Mouse (Mus musculus) cerebellum, adult 8-10 months (tissue): ENCODE data around the gene Chst14.

ENCODE experiments used
- DNase-seq: peaks from one replicate; pipeline ENCODE4 v3.0.0; 2022

The Chst14 gene

DNA sequence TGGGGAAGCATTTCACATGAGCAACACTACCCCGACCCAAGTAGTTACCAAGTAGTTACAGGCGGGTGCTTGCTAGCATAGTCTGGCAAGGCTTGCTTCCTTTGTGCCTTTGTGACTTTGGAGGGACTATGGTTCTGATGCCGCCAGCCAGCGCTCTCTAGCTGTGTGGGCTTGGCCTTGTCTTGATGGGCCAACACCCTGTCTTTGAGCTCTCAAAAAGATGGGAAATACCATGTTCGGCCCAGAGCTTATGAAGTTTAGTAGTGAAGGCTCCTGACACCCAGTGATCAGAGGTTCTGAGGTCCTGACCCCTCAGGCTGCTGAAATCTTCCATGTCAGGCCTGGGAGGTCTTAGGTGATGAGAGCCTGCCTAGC is 20.2 kb upstream of the Chst14 start:
- no peak for DNase-seq

DNA sequence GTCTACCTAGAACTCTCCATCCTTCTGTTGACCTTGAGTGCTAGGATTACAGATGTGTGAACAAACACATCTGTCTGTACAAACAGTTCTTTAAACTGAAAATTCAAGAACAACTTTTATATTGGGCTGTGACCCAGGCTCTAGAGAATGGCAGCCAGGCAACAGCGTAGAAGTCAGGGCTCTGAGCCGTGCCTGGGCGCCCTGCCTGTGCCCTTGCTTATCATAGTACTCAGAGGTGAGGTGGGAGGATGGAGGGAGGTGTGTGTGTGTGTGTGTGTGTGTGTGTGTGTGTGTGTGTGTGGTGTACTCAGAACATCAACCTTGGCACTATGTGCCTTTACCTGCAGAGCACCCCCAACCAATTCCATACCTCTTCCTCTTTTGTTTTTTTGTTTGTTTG is 18.5 kb upstream of the Chst14 start:
- no peak for DNase-seq

- DNase-seq, result no peak
Observed at GRCm38 (mm10) chr2:118909151-118909550, 17.1 kb upstream of the Chst14 start.

DNA sequence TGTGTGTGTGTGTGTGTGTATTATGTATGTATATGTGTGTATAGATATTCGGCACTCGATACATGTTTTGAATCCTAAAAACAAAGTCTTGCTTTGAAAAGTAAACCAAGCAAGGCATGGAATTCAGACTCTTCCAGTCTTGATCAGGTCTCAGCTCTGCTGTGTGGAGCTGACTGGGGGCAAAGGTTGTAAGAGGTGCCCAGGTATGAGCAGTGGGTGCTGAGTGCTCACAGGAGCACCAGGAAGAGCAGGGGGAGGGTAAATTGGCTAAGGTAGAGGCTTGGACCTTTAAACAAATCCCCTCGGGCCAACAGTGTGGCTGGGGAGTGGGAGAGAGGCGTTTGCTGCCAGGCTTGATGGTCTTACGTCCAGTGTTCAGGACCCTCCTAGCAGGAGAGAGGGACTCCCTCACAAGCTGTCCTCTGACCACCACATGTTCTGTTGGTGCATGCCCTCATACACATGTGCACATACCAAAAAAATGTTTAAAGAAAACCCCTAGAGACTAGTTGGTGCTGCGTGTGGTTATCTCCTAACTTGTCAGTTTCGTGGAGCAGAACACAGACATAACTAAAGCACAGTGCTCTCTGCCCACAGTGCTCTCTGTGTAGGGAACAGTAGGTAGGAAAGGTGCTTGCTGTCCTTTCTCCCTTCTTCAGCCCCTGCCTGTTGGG is 15.6 kb upstream of the Chst14 start:
- DNase-seq, result no peak

GRCm38 (mm10) chr2:118912706-118913105 is 13.6 kb upstream of the Chst14 start:
- DNase-seq, result peak; percentile 12

GRCm38 (mm10) chr2:118913551-118914276 is 12.6 kb upstream of the Chst14 start:
- DNase-seq, result peak; percentile 54

- peak; percentile 17 for DNase-seq
Observed at GRCm38 (mm10) chr2:118914685-118915084, 11.6 kb upstream of the Chst14 start.

DNA sequence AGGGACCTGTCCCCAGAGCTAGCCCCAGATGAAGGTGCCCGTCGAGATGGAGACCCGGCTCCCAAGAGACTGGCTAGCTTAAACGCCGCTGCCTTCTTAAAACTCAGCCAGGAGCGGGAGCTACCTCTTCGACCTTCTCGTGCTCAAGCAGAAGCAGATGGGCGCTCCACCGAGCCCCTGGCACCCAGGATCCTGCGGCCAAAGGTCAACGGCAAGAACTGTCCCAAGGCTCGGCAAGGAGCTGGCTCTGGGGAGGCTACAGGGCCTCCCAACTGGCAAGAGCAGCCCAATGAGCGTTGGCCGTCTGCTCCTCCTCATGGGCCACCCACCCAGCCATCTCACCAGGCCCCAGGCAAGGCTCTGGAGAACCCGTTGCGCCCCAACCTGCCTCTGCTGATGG is 9.9 kb upstream of the Chst14 start:
- peak; percentile 13 for DNase-seq

DNA sequence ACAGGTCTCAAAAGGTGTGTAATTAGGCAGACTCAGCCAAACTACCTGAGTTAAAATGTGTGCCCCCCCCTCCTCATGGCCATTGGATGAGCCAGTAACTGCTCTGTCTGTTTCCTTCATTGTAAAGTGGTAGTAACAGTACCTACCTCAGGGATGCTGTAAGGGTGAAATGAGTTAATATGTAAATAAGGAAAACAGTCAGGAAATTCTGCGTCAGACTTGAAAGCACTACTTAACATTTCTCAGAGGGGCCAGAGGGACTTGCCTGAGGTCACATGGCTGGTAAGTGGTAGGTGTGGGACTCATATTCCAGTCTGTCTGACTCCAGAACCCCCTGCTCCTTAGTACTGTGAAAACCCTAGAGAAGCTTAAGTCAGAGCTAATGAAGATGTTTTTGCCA is 7.8 kb upstream of the Chst14 start:
- DNase-seq, result no peak

GRCm38 (mm10) chr2:118920428-118920827 is 5.9 kb upstream of the Chst14 start:
- peak; percentile 18 for DNase-seq

GRCm38 (mm10) chr2:118925952-118926351 is 344 bp upstream of the Chst14 start:
- no peak for DNase-seq

- peak; percentile 17 for DNase-seq
Observed at GRCm38 (mm10) chr2:118926998-118927739, 873 bp downstream of the Chst14 start.

- no peak for DNase-seq
Observed at GRCm38 (mm10) chr2:118941341-118941740, 15.0 kb downstream of the Chst14 start.

DNA sequence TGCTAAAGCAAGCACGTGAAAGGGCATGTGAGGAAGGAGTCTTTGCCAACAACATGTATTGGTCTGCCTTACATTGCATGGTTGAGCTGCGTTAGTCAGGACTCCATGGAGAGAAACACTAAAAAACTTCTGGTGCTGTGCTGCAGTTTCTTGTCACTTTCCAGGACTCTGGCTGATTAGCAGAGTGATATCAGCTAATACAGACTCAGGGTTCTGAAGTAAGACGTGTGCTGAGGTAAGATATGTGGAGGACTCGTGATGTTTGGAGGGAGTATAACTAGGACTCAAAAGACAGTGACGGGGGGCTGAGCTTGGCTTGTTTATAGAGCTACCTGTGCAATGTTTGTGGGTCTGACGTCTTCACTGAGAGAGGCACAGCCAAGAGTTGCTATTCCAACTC is 16.9 kb downstream of the Chst14 start:
- no peak for DNase-seq

DNA sequence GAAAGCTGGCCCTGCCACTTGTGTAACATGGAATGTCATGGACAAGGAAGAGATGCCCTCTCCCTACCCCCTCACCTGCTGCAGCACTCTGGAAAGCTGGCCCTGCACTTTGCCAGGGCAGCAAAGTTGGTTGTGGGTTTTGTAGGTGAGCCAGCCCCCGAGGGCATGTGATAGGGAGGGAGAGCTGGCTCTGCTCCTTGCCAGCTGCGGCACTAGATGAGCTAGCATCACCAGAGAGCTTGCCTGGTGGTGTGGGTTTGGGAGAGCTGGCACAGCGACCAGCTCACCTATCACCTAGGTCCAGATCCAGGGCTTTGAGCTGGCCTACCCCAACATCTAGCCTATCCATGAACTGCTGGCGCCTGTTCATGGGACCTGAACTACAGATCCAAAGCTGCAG is 22.5 kb downstream of the Chst14 start:
- no peak for DNase-seq

DNA sequence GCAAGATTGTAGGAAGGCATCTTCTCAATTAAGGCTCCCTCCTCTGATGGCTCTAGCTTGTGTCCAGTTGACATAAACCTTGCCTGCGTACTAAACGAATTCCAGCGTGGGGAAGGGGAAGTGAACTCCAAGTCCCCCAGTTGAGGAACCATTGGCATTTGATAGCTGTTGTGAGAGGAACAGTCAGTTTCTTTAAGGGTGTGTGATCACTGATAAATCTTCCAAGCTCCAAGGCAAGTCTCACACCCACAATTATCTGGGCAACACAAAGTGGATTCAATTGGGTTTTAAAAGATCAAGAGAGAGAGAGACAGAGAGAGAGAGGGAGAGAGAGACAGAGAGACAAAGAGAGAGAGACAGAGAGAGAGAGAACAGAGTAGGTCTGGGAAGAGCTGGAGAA is 23.4 kb downstream of the Chst14 start:
- DNase-seq, result no peak

DNA sequence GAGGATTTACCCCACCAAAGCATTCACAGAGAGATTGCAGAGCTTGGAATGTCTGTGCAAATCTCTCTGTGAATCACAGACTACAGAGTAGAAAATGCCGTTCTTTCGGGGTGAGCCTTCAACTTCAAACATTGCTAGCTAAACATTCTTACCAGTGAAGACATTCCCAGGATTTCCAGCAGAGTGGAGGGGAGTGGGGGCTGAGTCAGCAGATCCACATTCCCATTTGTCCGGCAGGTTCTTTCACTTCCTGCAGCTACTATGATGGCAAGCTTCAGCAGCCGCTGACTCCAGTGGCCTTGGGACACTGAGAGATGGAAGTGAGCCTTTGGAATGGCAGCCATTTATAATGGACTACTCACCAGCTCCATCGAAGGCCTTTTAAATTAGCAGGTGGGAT is 30.2 kb downstream of the Chst14 start:
- no peak for DNase-seq

- no peak for DNase-seq
Observed at GRCm38 (mm10) chr2:118959644-118960043, 33.3 kb downstream of the Chst14 start.

DNA sequence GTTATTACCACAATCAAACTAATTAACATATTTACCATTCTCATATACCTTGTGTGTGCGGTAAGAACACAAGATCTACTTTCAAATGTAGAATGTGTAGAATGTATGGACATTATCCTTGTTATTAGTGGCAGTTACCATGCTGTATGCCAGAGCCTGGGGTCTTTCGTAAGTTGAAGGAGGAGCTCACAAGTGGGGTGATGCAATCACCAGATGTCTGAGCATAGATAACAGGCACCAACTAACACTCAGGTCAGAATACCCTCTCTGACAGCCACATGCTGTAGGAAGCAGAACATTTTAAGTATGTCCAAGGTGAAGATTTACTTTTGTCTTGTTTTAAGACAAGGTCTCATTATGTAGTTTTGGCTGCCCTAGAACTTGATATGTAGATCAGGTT is 34.1 kb downstream of the Chst14 start:
- DNase-seq, result no peak

DNA sequence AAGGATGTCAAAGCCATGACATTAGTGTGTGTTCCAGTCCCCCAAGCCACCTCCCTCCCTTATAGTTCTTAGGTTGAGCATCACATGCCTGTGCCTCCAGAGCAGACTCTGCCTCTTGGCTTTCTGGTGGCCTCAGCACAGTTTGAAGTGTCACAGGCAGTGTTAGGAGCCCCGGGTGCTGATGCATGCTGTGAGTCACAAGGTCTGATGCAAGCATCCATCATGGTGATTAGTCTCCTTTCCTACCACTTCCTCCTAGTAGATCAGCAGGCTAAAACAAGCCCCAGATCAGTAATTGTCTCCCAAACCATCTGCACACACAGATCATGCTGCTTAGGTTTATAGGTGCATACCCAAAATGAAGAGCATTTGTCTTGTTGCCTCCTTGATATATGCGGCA is 35.2 kb downstream of the Chst14 start:
- DNase-seq, result no peak

DNA sequence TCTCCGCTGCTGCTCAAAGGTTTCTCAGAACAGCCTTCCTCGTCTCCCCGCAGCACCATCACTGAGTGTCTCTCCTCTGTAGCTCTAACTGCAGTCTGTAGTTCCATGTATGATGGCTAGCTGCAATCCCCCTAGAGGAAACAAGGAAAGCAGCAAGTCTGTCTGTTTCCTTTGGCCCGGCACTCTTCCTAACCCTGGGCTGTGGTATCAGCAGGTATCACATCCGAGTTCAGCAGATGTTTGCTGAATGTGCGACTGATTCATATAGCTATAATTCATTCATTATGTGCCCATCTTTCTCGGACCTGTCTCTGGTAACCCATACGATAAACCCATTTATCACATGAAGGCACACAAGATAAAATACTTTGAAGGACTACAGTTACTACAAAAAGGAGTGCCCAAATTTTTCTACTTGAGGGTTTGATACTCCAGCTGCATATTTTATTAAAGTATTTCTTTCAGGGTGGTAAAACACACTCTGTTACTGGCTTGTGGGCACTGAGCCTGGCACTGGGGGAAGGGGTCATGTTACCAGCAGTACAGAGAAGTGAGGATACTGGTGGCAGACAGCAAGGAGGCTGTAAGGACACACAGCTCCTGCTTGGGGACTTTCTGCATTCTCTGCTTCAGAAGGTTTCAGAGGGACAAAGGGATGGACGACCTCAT is 36.8 kb downstream of the Chst14 start:
- no peak for DNase-seq

DNA sequence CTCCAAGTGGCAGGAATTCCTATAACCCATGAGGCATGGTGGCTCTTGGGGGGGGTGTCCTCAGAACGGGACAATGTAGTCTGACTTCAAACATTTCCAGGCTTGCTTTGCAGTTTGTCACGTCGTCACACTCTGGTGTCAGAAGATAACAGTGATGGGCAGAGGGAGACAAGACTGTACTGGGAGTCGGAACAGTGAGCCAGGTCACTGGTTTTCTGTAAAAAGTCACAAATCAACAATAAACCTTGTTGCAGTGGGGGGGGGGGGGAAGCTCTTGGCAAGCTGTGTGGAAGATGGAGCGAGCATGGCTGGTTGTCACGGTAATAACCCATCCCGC is 37.3 kb downstream of the Chst14 start:
- no peak for DNase-seq

DNA sequence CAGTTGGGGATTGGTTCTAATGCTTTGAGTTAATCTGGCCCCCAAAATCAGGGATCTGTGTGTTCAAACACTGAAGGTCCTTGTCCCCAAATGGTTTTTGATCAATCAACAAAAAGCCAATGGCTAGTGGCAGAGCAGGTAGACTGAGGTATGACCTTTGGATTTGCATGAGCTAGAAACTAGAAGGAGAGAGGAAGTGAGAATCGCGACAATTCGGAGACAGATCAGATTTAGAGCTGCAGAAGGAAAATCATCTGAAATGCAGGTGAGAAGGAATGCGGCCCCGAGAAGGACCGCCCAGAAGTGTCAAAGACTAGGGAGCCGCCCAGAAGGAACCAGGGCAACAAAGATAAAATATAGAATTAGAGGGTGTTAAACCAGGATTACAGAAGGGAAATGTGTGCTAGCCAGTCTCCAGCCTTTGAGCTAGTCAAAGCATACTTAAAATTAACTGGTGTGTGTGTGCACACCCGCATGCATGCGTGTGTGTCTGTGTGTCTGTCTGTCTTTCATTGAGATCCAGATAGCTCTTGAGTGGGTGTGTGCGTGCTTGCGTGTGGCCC is 43.4 kb downstream of the Chst14 start:
- DNase-seq, result no peak
